Mouse (Mus musculus): ENCODE results near the gene Zfp493. TPM values are rescaled to one million over a fixed set of nuclear protein-coding genes. Genes with fewer than 3 reads are reported as not detected.
A peak's percentile ranks its signal among the peaks of the same experiment; 100 is the strongest.
"Not testable (repeated sequence)": the region's sequence is repeated elsewhere in the genome, so short reads cannot be mapped to it uniquely, and the experiment has no call there.

Gene Zfp493
- polyA plus RNA-seq, 1 experiment: 2.8 TPM

DNA sequence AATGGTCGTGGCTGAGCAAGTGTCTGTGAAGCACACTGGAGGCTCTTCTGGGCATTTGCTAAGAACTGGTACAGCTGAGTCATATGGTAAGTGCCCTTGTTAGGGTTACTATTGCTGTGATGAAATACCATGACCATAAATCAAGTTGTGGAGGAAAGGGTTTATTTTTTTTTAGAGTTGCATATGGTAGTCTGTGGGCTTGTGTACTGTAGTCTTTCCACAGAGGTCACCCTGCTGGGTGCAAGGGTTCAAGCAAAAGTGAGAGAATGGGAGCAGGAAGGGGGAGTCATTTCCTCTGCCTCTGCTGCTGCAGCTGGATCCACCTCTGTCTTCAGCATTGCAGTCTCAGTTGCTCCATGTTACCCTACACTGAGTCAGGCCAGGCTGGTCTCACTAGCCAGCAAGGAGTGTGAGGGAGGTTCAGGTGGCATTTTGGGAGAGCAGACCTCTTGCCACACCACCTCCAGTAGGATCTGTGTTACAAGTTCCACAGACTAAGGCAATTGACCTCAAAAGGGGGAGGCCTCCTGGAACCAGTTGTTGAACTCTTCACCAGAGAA, 32.2 kb downstream of the Zfp493 start:
- no peak for DNase-seq (ENCODE audit: low read depth)
- no peak for TF ChIP-seq CTCF (IDR thresholded peaks at IDR 0.05; ENCODE audit: borderline replicate concordance, extremely low read depth, insufficient read depth, insufficient read length)
- TF ChIP-seq POLR2A (IDR thresholded peaks at IDR 0.05; ENCODE audit: borderline replicate concordance, extremely low read depth, insufficient read depth, insufficient read length, poor library complexity, severe bottlenecking): no peak

DNA sequence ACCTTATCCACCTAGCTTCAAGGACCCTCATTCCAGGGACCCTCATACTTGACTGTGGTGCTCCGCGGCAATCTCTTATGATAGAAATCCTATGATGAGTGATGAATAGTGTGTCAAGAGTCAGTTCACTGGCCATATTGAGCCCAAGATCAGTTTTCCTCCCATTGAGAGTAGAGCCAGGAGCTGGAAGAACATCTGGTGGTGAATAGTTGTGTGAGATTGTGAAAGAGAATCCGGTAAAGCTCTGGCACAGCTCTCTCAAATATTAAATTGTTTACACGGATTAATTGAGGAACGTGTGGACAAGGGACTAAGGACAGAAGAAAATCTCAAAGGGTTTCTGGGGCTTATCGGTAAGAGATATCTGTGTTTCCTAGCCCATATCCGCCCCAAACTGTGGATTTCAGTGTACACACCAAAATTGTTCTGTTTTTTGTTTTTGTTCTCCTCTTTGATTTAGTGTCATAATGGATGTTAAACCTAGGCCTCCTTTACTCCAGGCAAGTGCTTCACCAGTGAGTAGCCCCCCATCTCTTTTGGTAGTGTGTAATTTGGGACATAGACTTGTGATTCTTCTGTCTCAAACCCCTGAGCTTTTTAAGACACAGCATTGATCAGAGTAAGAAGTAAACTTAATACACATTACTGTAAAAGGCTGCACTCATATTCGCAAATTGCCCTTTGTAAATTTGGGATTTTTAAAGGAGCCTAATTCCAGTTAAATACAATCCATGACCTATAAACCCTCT, 33.6 kb downstream of the Zfp493 start:
- TF ChIP-seq CTCF (IDR thresholded peaks at IDR 0.05; ENCODE audit: borderline replicate concordance, extremely low read depth, insufficient read depth, insufficient read length): no peak
- TF ChIP-seq POLR2A (IDR thresholded peaks at IDR 0.05; ENCODE audit: borderline replicate concordance, extremely low read depth, insufficient read depth, insufficient read length, poor library complexity, severe bottlenecking): no peak
- DNase-seq (ENCODE audit: low read depth): no peak

- DNase-seq (ENCODE audit: low read depth): peak; percentile 95
- no peak for TF ChIP-seq POLR2A (IDR thresholded peaks at IDR 0.05; ENCODE audit: borderline replicate concordance, extremely low read depth, insufficient read depth, insufficient read length, poor library complexity, severe bottlenecking)
- TF ChIP-seq CTCF (IDR thresholded peaks at IDR 0.05; ENCODE audit: borderline replicate concordance, extremely low read depth, insufficient read depth, insufficient read length): no peak
These were observed 34.5 kb downstream of the Zfp493 start, which contains the start of gene Zfp273 for GRCm38 (mm10) chr13:67813710-67814660. Zfp273 (plus strand) TSS chr13:67813740.

DNA sequence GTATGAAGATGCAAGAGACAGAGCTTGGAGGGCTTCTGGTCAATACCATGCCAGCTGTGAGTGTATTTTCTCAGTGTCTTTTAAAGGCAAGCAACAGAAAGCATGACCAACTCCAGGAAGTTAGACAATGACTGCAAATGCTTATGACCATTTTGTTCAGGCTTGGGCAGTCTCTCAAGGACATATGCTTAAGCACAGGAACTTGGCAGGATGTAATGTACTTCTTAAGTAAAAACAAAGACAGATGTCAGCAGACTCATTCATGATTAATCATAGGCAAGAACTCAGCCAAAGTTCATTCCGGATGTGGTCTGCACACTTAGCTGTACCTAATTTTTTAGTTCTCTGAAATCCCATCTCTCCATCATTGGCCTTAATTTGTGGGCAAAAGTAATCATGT, 39.1 kb downstream of the Zfp493 start:
- TF ChIP-seq CTCF (IDR thresholded peaks at IDR 0.05; ENCODE audit: borderline replicate concordance, extremely low read depth, insufficient read depth, insufficient read length) (no peak), POLR2A (IDR thresholded peaks at IDR 0.05; ENCODE audit: borderline replicate concordance, extremely low read depth, insufficient read depth, insufficient read length, poor library complexity, severe bottlenecking) (no peak)

GRCm38 (mm10) chr13:67830911-67831336, 51.4 kb downstream of the Zfp493 start, which contains the start of gene Gm10037:
Gm10037 (plus strand) TSS chr13:67831106.
- TF ChIP-seq POLR2A (IDR thresholded peaks at IDR 0.05; ENCODE audit: borderline replicate concordance, extremely low read depth, insufficient read depth, insufficient read length, poor library complexity, severe bottlenecking) (no peak), CTCF (IDR thresholded peaks at IDR 0.05; ENCODE audit: borderline replicate concordance, extremely low read depth, insufficient read depth, insufficient read length) (no peak)
- DNase-seq (ENCODE audit: low read depth): peak; percentile 91

More for the DNA sequence above, 39.1 kb downstream of the Zfp493 start:
- no peak for DNase-seq (ENCODE audit: low read depth)

DNA sequence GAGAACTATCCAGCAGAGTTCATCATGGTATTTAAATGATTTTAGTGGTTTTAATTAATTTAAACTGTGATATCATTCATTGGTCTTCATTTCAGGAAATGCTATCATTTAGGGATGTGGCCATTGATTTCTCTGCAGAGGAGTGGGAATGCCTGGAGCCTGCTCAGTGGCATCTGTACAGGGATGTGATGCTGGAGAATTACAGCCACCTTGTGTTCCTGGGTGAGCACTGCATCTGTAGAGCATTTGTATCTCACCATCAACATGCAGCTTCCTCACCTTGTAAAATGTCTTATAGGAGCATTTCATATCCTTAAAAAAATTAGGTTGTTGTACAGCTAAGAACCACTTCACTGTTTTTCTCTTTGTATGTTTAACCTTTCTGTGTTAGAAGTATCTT, 53.6 kb downstream of the Zfp493 start:
- DNase-seq (ENCODE audit: low read depth): not testable (repeated sequence)

Other genes with a start within 250 kb of the Zfp493 start
- 8.5 and 9.0 TPM in 2 replicates for gene Zfp748, start 225.9 kb upstream of the Zfp493 start, polyA plus RNA-seq (2012; rRNA removed)
- gene Zfp729b, start 170.0 kb upstream of the Zfp493 start, polyA plus RNA-seq (2012; rRNA removed): 2.7 and 3.3 TPM in 2 replicates
- gene Gm49345, start 141.9 kb upstream of the Zfp493 start, polyA plus RNA-seq (2012; rRNA removed): not detected in 2 replicates
- gene Zfp729a, start 141.9 kb upstream of the Zfp493 start, polyA plus RNA-seq (2012; rRNA removed): 3.6 and 4.3 TPM in 2 replicates
- 9.9 and 12.2 TPM in 2 replicates for gene Zfp738, start 92.6 kb upstream of the Zfp493 start, polyA plus RNA-seq (2012; rRNA removed)
- gene Zfp65, start 50.5 kb upstream of the Zfp493 start, polyA plus RNA-seq (2012; rRNA removed): 7.3 and 10.3 TPM in 2 replicates
- 4.4 and 4.6 TPM in 2 replicates for gene Zfp85, start 24.5 kb upstream of the Zfp493 start, polyA plus RNA-seq (2012; rRNA removed)
- 4.7 and 5.8 TPM in 2 replicates for gene Zfp273, start 34.0 kb downstream of the Zfp493 start, polyA plus RNA-seq (2012; rRNA removed)
- gene Gm10037, start 51.4 kb downstream of the Zfp493 start, polyA plus RNA-seq (2012; rRNA removed): 6.0 and 6.1 TPM in 2 replicates
- not detected in 2 replicates for gene BC048507, start 83.6 kb downstream of the Zfp493 start, polyA plus RNA-seq (2012; rRNA removed)